Mouse (Mus musculus) forebrain, postnatal 0 days (tissue): ENCODE measurements at regions not wholly inside any gene's neighbourhood (a gene's known extent, or its start where the extent isn't known, plus 50 kb on each side); places are given as distances from the start of the nearest gene placed in this dataset.

Experiments used
- ATAC-seq: fragments of 200-750 bp; cut with Nextera tagmentation; 2 replicates; pipeline ENCODE4 v1.8.0; 2017; ENCODE audit warnings: mild to moderate bottlenecking, moderate library complexity
- DNase-seq: peaks from one replicate; pipeline ENCODE4 v3.0.0-alpha.2; 2015
- H3K27ac ChIP-seq: fragments of 300-500 bp; sonication (generic); 2 replicates; pipeline ENCODE4 v1.5.1; 2014; ENCODE audit warnings: low read depth, mild to moderate bottlenecking, antibody characterized with exemption, low read length, moderate library complexity, mixed read lengths
- H3K27me3 ChIP-seq: fragments of 300-500 bp; sonication (generic); 2 replicates; pipeline ENCODE4 v1.6.1; 2014; ENCODE audit warnings: mild to moderate bottlenecking, low read length, mixed read lengths; ENCODE audit not compliant: insufficient read depth
- H3K36me3 ChIP-seq: fragments of 300-500 bp; sonication (generic); 2 replicates; pipeline ENCODE4 v1.6.1; 2014; ENCODE audit warnings: mild to moderate bottlenecking, moderate library complexity; ENCODE audit not compliant: insufficient read depth
- H3K4me1 ChIP-seq: fragments of 300-500 bp; sonication (generic); 2 replicates; pipeline ENCODE4 v1.6.1; 2014; ENCODE audit warnings: antibody characterized with exemption; ENCODE audit not compliant: insufficient read depth
- H3K4me2 ChIP-seq: fragments of 300-500 bp; sonication (generic); 2 replicates; pipeline ENCODE4 v1.6.1; 2014; ENCODE audit warnings: low read depth, mild to moderate bottlenecking, moderate library complexity
- H3K4me3 ChIP-seq: fragments of 300-500 bp; sonication (generic); 2 replicates; pipeline ENCODE4 v1.5.1; 2014; ENCODE audit warnings: low read depth, low read length, mixed read lengths
- H3K9ac ChIP-seq: fragments of 300-500 bp; sonication (generic); 2 replicates; pipeline ENCODE4 v1.6.1; 2014; ENCODE audit warnings: mild to moderate bottlenecking
- H3K9me3 ChIP-seq: fragments of 300-500 bp; sonication (generic); 2 replicates; pipeline ENCODE4 v1.6.1; 2016; ENCODE audit warnings: low read length
- CTCF ChIP-seq: sonication (generic); IDR thresholded peaks from 2 replicates; pipeline ENCODE4 v1.5.1; 2016; ENCODE audit warnings: antibody characterized with exemption, control low read depth, low read depth
- WGBS: fragments of 180-500 bp; shearing (Covaris S2); extraction: QIAGEN DNeasy Blood & Tissue Kit; methylation state at CpG from one replicate; pipeline ENCODE4 v1.1.7; 2014; 5-methylcytosine and 5-hydroxymethylcytosine counted together

DNA sequence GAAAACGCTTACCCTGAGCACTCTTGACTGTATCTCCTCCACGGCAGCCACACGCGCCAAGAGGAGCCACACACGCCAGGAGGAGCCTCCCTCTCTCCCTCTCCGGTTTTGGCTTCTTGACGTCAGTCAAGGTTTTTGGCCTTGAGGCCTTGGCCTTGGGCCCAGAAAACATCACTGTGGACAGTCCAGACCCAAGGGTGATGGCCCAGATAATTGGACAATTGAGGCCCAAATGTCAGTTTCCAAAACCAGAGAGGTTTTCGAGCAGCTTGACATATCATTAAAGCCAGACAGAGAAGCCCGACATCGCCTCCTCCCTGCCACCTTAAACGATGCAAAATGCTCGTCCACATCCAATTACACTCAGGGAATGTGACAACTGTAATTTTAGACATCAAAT is 65.4 kb upstream of the Aldh1a3 start:
- Histone ChIP-seq H3K27me3 (no peaks in the 10 kb centered on the region), H3K9me3 (no peaks in the 10 kb centered on the region), H3K9ac (no peak overlapping the region), H3K4me3 (no peak overlapping the region), H3K4me2 (no peak overlapping the region), H3K27ac (no peak overlapping the region), H3K4me1 (no peaks in the 10 kb centered on the region), H3K36me3 (no peaks in the 10 kb centered on the region)
- DNase-seq (no peak), ATAC-seq (peak; percentile 56)
- 58% methylated on average over 12 of the region's 12 CpGs for WGBS
- TF ChIP-seq CTCF: no peak

DNA sequence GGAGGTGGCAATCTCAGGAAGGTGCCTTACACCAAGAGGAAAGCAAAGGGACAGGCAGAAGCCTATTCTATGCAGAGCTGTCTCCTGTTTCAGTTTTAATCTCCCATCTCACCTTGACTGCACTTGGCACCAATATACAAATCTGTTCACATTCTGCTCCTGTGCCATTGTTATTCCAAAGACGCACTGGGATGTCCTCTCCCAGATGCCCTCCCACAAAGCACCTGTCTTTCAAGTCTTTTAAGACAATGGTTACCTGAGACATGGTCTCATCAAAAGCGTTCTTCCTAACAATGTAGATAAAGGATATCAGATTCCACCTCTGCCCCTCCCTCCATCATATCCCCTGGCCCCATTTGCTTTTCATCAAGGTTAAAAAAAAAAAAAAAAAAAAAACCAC is 64.2 kb upstream of the Aldh1a3 start:
- no peak for ATAC-seq
- Histone ChIP-seq H3K36me3 (no peaks in the 10 kb centered on the region), H3K4me2 (no peak overlapping the region), H3K9me3 (no peaks in the 10 kb centered on the region), H3K27ac (no peak overlapping the region), H3K4me1 (no peaks in the 10 kb centered on the region), H3K27me3 (no peaks in the 10 kb centered on the region), H3K4me3 (no peak overlapping the region), H3K9ac (no peak overlapping the region)
- WGBS: 78% methylated on average over 2 of the region's 2 CpGs
- no peak for DNase-seq
- TF ChIP-seq CTCF: no peak

DNA sequence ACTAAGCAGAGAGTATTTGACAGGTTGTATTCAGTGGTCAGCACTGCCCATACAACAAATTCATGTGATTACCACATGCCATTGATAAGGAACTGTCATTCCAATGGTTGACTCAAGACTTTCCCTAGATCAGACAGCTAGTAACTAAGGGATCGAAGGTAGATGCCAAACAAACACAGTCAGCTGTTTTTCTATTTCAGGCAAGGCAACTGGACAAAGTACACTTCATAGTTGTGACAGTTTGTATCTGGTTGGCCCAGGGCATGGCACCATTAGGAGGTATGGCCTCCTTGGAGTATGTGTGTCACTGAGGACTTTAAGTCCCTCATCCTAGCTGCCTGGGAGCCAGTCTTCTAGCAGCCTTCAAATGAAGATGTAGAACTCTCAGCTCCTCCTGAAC is 62.8 kb upstream of the Aldh1a3 start:
- 94% methylated on average over 1 of the region's 1 CpGs for WGBS
- TF ChIP-seq CTCF: no peak
- ATAC-seq: no peak

DNA sequence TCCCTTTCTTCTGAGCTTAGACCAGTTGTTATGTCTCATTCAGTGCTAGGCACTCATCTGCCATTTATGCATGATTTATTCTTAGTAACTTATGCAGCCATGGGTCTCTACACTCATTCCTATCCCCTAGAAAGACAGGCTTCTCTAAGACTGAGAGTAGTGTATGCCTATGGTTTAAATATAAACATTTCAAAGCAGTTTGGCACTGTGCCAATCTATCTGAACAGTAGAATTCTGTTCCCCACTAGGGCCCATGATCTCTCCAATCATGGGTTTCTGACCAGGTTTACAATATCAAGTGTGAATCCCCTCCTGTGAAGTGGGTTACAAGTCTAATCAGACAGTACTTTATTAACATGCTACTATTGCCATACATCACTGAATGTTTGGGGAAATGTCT is 60.4 kb upstream of the Aldh1a3 start:
- ATAC-seq: no peak
- H3K4me3 ChIP-seq: no peak overlapping the region
- TF ChIP-seq CTCF: no peak
- H3K36me3 ChIP-seq: no peaks in the 10 kb centered on the region
- H3K4me1 ChIP-seq: no peaks in the 10 kb centered on the region
- no peaks in the 10 kb centered on the region for H3K27me3 ChIP-seq
- H3K27ac ChIP-seq: no peak overlapping the region
- no peak overlapping the region for H3K9ac ChIP-seq
- no peak for DNase-seq
- H3K9me3 ChIP-seq: no peaks in the 10 kb centered on the region
- no peak overlapping the region for H3K4me2 ChIP-seq

More for the DNA sequence above, 62.8 kb upstream of the Aldh1a3 start:
- H3K4me1 ChIP-seq: no peaks in the 10 kb centered on the region
- no peak overlapping the region for H3K9ac ChIP-seq
- H3K36me3 ChIP-seq: no peaks in the 10 kb centered on the region
- H3K27ac ChIP-seq: no peak overlapping the region
- no peaks in the 10 kb centered on the region for H3K9me3 ChIP-seq
- no peak overlapping the region for H3K4me2 ChIP-seq
- no peak overlapping the region for H3K4me3 ChIP-seq
- DNase-seq: no peak
- H3K27me3 ChIP-seq: no peaks in the 10 kb centered on the region

DNA sequence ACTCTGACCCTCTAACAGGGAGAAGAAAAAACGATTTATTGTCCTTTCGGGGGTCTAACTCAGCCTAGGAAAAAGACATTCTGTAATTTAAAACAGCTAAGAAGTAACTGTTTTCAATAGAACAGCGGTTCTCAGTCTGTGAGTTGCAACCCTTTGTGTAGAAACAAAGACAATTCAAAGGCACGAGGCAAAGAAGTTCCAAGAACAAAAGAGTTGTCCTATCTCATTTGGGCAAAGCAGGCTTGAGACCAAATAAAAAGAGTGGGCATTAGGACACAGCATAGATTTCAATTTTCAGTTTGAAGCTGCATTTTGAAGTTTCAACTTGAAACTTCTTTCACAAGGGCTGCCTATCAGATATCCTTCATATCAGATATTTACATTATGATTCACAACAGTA is 53.1 kb upstream of the Aldh1a3 start:
- ATAC-seq: no peak
- Histone ChIP-seq H3K27me3 (no peaks in the 10 kb centered on the region), H3K9me3 (no peaks in the 10 kb centered on the region), H3K9ac (no peak overlapping the region), H3K4me2 (no peak overlapping the region), H3K4me3 (no peak overlapping the region), H3K27ac (no peak overlapping the region), H3K4me1 (no peaks in the 10 kb centered on the region), H3K36me3 (no peaks in the 10 kb centered on the region)
- no peak for DNase-seq
- no peak for TF ChIP-seq CTCF
- WGBS: 11% methylated on average over 4 of the region's 4 CpGs

DNA sequence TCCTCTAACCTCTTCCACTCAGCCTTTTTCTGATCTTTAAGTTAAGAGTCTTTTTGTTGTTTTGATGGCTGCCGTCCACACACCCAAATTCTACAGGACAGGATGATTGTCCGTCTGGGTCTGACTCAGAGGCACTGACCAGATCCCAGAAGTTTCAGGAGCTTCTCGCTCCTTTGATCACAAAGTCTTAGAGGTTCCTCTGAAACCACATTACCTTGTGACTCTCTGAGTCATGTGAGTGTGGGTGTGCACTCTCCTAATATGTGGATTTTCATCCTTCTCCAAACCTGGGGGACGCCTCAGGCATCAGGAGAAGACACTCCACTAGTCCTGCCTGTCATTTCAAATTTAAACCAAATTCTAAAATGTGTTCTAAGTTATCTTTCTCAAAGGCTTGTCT is 52.0 kb upstream of the Aldh1a3 start:
- WGBS: 96% methylated on average over 4 of the region's 4 CpGs
- no peaks in the 10 kb centered on the region for H3K27me3 ChIP-seq
- no peaks in the 10 kb centered on the region for H3K9me3 ChIP-seq
- H3K9ac ChIP-seq: no peak overlapping the region
- ATAC-seq (no peak), DNase-seq (no peak)
- H3K4me2 ChIP-seq: no peak overlapping the region
- H3K36me3 ChIP-seq: no peaks in the 10 kb centered on the region
- no peak overlapping the region for H3K4me3 ChIP-seq
- TF ChIP-seq CTCF: no peak
- no peak overlapping the region for H3K27ac ChIP-seq
- no peaks in the 10 kb centered on the region for H3K4me1 ChIP-seq

DNA sequence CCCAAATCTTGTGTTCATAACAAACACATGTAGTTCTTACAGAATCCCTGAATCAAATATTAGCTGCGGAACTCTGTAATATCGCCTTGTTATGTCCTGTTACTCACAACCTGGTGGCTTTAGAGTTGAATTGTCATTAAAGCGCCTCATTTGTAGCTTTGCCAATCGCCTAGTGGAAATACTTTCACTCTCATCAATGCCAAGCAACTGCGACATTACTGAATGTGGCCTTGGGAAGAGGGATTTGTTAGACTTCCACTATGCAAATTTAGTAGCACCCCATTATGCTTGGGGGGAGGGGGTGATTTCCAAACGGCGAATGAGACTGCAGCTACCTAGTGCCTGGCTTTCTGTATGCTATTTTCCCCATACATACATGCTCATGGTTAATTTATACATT is 50.8 kb upstream of the Aldh1a3 start:
- Histone ChIP-seq H3K4me2 (no peak overlapping the region), H3K9me3 (no peaks in the 10 kb centered on the region), H3K4me3 (no peak overlapping the region), H3K36me3 (no peaks in the 10 kb centered on the region), H3K27ac (no peak overlapping the region), H3K4me1 (no peaks in the 10 kb centered on the region), H3K27me3 (no peaks in the 10 kb centered on the region), H3K9ac (no peak overlapping the region)
- 40% methylated on average over 7 of the region's 7 CpGs for WGBS
- DNase-seq: no peak
- TF ChIP-seq CTCF: no peak
- ATAC-seq: no peak

DNA sequence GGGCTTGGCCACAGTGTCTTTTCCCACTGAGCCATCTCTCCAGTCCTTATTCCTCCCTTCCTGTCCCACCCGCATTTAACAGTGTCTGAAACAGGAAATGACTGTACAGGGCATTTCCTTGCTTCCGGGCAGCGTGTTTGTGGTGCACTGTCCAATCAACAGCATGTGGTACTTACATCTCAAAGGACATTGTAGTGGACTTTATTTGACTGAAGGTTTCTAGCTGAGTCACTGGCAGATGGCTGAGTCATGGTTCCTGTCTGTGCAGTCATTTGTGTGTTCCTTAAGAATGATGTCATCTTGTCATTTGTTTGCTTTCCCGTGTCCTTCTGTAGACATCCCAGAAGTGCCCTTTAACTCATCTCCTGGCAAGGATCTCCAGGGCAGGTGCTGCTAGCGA is 50.2 kb upstream of the Aldh1a3 start:
- no peak overlapping the region for H3K4me2 ChIP-seq
- ATAC-seq (no peak), DNase-seq (no peak)
- no peak for TF ChIP-seq CTCF
- no peaks in the 10 kb centered on the region for H3K27me3 ChIP-seq
- H3K4me1 ChIP-seq: no peaks in the 10 kb centered on the region
- H3K9me3 ChIP-seq: no peaks in the 10 kb centered on the region
- WGBS: 64% methylated on average over 5 of the region's 5 CpGs
- no peak overlapping the region for H3K4me3 ChIP-seq
- no peak overlapping the region for H3K27ac ChIP-seq
- no peaks in the 10 kb centered on the region for H3K36me3 ChIP-seq
- H3K9ac ChIP-seq: no peak overlapping the region
